Mouse (Mus musculus) lung, postnatal 0 days (tissue): ENCODE results near the gene P3h2. TPM values are rescaled to one million over a fixed set of nuclear protein-coding genes. Genes with fewer than 3 reads are reported as not detected.

Experiments used
- ATAC-seq: fragments of 200-750 bp; cut with Nextera tagmentation; 2 replicates; pipeline ENCODE4 v1.8.0; 2017; ENCODE audit warnings: moderate library complexity
- DNase-seq: peaks from one replicate; pipeline ENCODE4 v3.0.0-alpha.2; 2016; ENCODE audit warnings: low spot score
- H3K27ac ChIP-seq: fragments of 300-500 bp; sonication (generic); 2 replicates; pipeline ENCODE4 v1.5.1; 2014; ENCODE audit warnings: antibody characterized with exemption, mild to moderate bottlenecking, low read length, mixed read lengths
- H3K27me3 ChIP-seq: fragments of 300-500 bp; sonication (generic); replicated peaks from 2 replicates; pipeline ENCODE4 v1.6.1; 2014; ENCODE audit warnings: low read length, mixed read lengths; ENCODE audit not compliant: insufficient read depth
- H3K36me3 ChIP-seq: fragments of 300-500 bp; sonication (generic); 2 replicates; pipeline ENCODE4 v1.6.1; 2014; ENCODE audit warnings: low read length, mixed read lengths; ENCODE audit not compliant: insufficient read depth
- H3K4me1 ChIP-seq: fragments of 300-500 bp; sonication (generic); 2 replicates; pipeline ENCODE4 v1.6.1; 2014; ENCODE audit warnings: antibody characterized with exemption, low read depth, low read length, mixed read lengths; ENCODE audit not compliant: insufficient read depth
- H3K4me2 ChIP-seq: fragments of 300-500 bp; sonication (generic); replicated peaks from 2 replicates; pipeline ENCODE4 v1.6.1; 2014; ENCODE audit warnings: low read depth, mild to moderate bottlenecking, low read length, moderate library complexity, mixed read lengths
- H3K4me3 ChIP-seq: fragments of 300-500 bp; sonication (generic); 2 replicates; pipeline ENCODE4 v1.5.1; 2014; ENCODE audit warnings: low read depth, low read length
- H3K9ac ChIP-seq: fragments of 300-500 bp; sonication (generic); replicated peaks from 2 replicates; pipeline ENCODE4 v1.6.1; 2014; ENCODE audit warnings: low read depth, mild to moderate bottlenecking
- H3K9me3 ChIP-seq: fragments of 300-500 bp; sonication (generic); 2 replicates; pipeline ENCODE4 v1.6.1; 2016; ENCODE audit warnings: low read length, mixed read lengths
- CTCF ChIP-seq: IDR thresholded peaks from 2 replicates; pipeline ENCODE4 v1.5.1; 2016; ENCODE audit warnings: antibody characterized with exemption, mild to moderate bottlenecking
- EP300 ChIP-seq: IDR thresholded peaks from 2 replicates; pipeline ENCODE4 v1.6.1; 2016; ENCODE audit warnings: antibody characterized with exemption, mild to moderate bottlenecking, control low read depth
- WGBS: fragments of 180-500 bp; shearing (Covaris S2); extraction: QIAGEN DNeasy Blood & Tissue Kit; methylation state at CpG from one replicate; pipeline ENCODE4 v1.1.7; 2014; 5-methylcytosine and 5-hydroxymethylcytosine counted together
- polyA plus RNA-seq: library from polyadenylated mRNA; unstranded; fragments of >200 nt; fragmentation: Nextera tagmentation; extraction: Ambion mirVana; gene quantifications from 2 replicates; pipeline ENCODE4 v1.2.1, GENCODE M21; 2015

Gene P3h2
- polyA plus RNA-seq, 1 experiment from 2014 or later, result 1.5 TPM

DNA sequence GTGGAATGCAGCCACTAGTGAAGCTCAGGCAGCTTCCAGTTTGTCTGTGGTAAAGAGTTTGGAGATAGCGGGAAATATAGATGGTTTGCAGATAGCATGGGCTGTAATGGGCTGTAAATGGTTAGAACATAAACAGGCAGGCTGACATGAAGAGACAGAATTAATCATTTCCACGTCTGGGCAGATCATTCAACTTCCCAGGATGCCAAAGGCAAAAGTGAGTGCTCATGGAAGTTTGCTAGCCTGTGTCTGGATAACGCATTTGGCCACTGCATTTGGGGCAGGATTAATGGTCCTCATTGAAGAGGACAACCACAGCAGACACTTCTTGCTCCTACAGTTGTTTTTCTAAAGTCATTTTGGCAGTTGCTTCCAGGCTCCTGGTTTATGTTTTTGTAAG is 52.0 kb downstream of the P3h2 start:
- no peak for TF ChIP-seq CTCF
- no peak for TF ChIP-seq EP300
- H3K4me2 ChIP-seq, result no peak overlapping the region

DNA sequence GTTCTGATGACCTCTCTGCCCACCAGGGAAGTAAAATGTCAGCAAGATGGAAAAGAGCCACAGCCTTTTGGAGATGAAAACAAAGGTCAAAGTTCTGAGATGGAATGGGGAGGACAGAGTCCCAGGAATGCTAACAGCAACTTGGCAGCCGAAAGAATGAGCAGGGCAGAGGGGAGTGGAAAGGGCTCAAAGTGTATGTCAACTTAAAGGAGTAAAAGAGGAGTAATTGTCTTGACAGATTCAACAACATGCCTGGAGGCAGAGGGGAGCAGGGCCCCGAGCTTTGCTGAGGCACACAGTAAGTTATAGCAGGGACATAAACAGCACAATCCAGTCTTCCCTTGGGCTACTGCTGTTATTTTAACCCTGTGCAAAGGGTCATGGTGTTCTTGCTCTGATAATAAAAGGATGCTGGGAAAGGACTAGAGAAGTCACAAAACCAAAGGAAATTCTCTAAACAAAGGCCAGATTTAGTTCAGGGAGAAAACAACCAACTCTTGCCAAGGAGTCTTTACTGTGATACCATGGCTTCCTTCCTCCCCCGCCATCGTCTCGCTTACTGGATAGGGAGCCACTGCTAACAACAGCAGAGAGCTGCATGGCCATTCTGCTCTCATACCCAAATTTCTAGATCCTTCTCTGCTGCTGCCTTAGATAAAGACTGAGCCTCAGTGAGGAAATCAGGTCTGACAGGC is 56.0 kb downstream of the P3h2 start:
- Histone ChIP-seq H3K27me3 (no peaks in the 10 kb centered on the region), H3K27ac (no peak overlapping the region), H3K9me3 (no peaks in the 10 kb centered on the region), H3K4me3 (no peak overlapping the region), H3K4me2 (no peak overlapping the region), H3K9ac (no peak overlapping the region), H3K4me1 (peaks cover 8% of the 10 kb centered on the region; the same call in 1 of the 2 replicates), H3K36me3 (no peaks in the 10 kb centered on the region)
- TF ChIP-seq CTCF (no peak), EP300 (no peak)
- WGBS, result 37% methylated on average over 5 of the region's 5 CpGs
- ATAC-seq (peak; percentile 51), DNase-seq (no peak)

More for the DNA sequence above, 52.0 kb downstream of the P3h2 start:
- ATAC-seq (no peak), DNase-seq (no peak)
- Histone ChIP-seq H3K4me3 (no peak overlapping the region), H3K9me3 (no peaks in the 10 kb centered on the region), H3K36me3 (no peaks in the 10 kb centered on the region), H3K9ac (no peak overlapping the region), H3K27me3 (no peaks in the 10 kb centered on the region), H3K27ac (no peak overlapping the region), H3K4me1 (0 out of 2 replicates have a peak, but pooled peaks cover 4% of the 10 kb centered on the region)
- 42% methylated on average over 3 of the region's 3 CpGs for WGBS

DNA sequence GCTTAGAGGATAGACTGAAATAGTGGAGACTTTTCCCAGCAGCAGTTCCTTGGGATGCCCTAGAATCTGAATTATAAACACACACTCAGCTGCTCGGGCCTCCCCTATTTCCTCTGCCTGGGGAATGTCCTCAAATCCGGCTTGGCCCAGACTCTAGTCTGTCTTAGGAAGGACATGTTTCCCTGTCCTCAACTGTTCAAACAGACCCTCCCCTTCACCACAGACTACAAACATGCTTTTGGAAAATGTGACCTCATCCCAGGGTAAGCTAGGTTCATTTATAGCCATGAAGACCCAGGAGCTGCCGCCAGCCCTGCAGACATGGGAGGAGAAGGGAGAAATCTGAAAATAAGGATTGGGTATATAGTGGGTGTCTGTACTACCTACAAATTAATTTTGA is 57.7 kb downstream of the P3h2 start:
- H3K4me1 ChIP-seq, result peaks cover 8% of the 10 kb centered on the region; the same call in 1 of the 2 replicates
- H3K36me3 ChIP-seq, result no peaks in the 10 kb centered on the region
- 24% methylated on average over 3 of the region's 3 CpGs for WGBS
- no peaks in the 10 kb centered on the region for H3K27me3 ChIP-seq
- peak; percentile 85 for ATAC-seq
- no peak overlapping the region for H3K9ac ChIP-seq
- no peak for TF ChIP-seq CTCF
- 0 out of 2 replicates have a peak, but pooled peaks have one; percentile 41 for TF ChIP-seq EP300
- H3K4me2 ChIP-seq, result no peak overlapping the region
- peak; percentile 40 for DNase-seq
- H3K4me3 ChIP-seq, result no peak overlapping the region
- H3K27ac ChIP-seq, result no peak overlapping the region
- no peaks in the 10 kb centered on the region for H3K9me3 ChIP-seq

DNA sequence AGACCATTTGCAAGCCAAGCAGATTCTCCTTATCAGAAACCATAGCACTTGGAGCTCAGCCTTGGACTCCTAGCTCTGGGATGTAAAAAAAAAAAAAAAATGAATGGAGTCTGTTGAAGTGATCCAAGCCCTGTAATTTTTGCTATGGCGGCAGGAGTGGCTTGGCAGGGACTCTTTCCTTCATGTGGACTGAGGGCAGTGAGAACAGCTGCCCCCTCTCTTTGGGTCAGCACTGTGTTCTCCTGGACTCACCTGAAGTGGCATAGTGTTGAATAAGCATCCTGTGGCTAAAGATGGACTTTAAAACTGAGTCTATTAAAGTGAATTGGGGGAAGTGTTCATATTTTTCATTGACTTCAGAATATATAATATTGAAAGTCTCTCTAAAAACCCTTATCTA is 58.2 kb downstream of the P3h2 start:
- Histone ChIP-seq H3K36me3 (no peaks in the 10 kb centered on the region), H3K4me3 (no peak overlapping the region), H3K9me3 (no peaks in the 10 kb centered on the region), H3K4me1 (peaks cover 8% of the 10 kb centered on the region; the same call in 1 of the 2 replicates), H3K4me2 (no peak overlapping the region), H3K27ac (no peak overlapping the region), H3K27me3 (no peaks in the 10 kb centered on the region), H3K9ac (no peak overlapping the region)
- no peak for DNase-seq
- TF ChIP-seq CTCF (no peak), EP300 (no peak)
- 76% methylated on average over 1 of the region's 1 CpGs for WGBS
- no peak for ATAC-seq

DNA sequence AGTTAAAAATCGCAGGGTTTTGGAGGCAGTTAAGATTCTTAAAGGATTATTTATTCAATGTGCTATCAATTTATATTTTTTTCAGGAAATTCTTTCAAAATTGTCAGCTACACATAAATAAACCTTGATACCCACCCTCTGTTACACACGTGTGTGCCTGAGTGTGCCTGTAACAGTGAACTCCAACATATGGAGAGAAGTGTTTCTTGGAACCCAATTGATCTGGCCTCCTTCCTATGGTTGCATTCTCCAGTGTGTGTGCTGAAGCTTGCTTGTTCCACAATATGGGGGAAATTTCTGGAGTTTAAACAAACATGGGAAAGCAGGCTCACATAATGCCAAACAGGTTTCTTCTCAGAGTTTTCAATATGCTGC is 63.7 kb downstream of the P3h2 start:
- Histone ChIP-seq H3K36me3 (no peaks in the 10 kb centered on the region), H3K4me1 (no peaks in the 10 kb centered on the region), H3K4me2 (no peak overlapping the region), H3K9ac (no peak overlapping the region), H3K27me3 (no peaks in the 10 kb centered on the region), H3K27ac (no peak overlapping the region), H3K9me3 (no peaks in the 10 kb centered on the region), H3K4me3 (no peak overlapping the region)
- ATAC-seq, result no peak
- TF ChIP-seq EP300, result no peak
- no peak for TF ChIP-seq CTCF
- 32% methylated on average over 2 of the region's 2 CpGs for WGBS
- no peak for DNase-seq

DNA sequence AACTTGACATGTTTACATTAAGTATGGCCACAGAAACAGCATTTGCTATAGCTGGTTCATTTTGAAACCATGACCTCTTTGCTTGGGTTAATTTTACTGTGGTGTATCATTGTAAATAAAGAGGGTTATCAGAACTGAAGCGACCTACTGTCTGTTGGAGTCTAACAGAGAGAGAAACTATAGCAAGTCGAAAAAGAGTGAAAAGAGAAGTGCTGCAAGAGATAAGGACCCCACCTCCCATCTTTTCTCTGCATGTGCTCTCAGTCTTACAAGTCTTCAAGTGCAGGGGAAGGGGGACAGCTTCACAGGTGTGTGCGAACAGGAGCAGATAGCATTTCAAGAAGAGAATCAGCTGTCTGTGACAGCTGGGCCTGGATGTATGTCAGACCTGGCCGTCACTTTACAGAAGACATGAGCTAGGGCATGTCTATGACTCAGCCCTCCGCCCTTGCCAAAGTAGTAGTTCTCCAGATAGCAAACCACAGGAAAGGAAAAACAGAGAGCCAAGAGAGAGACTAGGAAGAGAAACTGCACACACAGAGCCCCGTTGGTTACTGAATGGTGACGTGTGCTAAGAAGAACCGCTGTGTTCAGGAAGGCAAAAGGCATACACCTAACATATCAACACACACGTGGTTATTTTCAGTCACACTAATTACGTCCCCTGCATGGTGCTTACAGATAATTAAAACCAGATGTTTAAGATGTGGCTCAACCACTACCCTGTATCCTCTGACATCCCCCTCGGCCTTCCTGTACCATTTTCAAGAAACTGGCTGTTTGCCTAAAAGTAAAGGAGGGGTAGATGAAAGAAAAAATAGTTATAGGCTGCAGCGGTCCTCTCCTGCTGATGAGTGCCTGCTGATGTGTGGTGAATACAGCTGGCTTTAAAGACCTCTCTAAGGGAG is 64.3 kb downstream of the P3h2 start:
- no peak overlapping the region for H3K9ac ChIP-seq
- no peak overlapping the region for H3K27ac ChIP-seq
- H3K4me1 ChIP-seq, result no peaks in the 10 kb centered on the region
- no peaks in the 10 kb centered on the region for H3K27me3 ChIP-seq
- DNase-seq (peak; percentile 50), ATAC-seq (peak; percentile 58)
- no peaks in the 10 kb centered on the region for H3K36me3 ChIP-seq
- H3K4me3 ChIP-seq, result no peak overlapping the region
- H3K9me3 ChIP-seq, result no peaks in the 10 kb centered on the region
- WGBS, result 30% methylated on average over 12 of the region's 12 CpGs
- no peak overlapping the region; the same call in 1 of the 2 replicates for H3K4me2 ChIP-seq
- no peak for TF ChIP-seq EP300
- no peak for TF ChIP-seq CTCF
